Mouse (Mus musculus) layer of hippocampus, adult 9-11 months (tissue): Measurements from ENCODE around the gene Noc4l.
A peak's percentile ranks its signal among the peaks of the same experiment; 100 is the strongest.

ENCODE experiments used
- DNase-seq: peaks from one replicate; pipeline ENCODE4 v3.0.0; 2022

The Noc4l gene

DNA sequence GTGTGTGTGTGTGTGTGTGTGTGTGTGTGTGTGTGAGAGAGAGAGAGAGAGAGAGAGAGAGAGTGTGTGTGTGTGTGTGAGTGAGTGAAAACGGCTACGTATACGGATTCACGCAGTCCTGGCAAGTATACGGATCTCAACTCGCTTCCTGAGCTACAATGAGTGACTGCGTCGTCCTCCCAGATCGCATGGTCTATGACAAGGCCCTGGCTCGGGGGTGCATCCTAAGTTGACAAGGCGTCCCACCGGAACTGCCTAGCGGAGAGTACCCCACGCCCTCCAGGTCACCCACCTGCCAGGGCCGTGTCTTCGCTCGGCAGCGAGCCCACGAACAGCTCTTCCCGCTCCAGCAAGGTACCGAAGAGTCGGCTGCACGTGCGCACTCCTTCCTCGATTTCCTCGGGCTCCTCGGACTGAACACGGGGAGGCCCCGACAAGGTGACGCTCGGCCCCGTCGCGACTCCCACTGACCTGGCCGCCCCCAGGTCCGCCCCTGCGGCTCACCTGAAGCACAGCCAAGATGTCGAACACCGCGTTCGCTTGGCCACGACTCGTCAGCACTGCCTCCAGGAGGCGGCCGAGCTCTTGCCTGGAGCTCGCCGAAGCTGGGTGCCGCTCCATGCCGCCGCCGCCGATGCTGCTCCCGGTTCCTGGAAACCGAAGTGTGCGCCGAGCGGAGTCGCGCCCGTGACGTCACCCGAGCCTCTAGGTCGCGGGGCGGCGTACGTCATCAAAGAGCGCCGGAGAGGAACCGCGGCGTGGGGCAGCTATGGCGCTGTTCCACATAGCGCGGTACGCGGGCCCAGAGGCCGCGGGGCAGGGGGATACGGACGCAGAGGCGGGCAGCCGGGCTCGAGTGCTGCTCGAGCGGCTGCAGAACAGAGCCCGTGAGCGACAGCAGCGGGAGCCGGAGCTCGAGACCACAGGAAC lies at the start of gene Noc4l, which contains the start of gene Ddx51:
Gene Noc4l, minus strand, starts transcription at position 699 of the 930 bp plus-strand sequence.
Gene Ddx51, plus strand, starts transcription at position 733 of the 930 bp plus-strand sequence.
- DNase-seq, result peak; percentile 93

GRCm38 (mm10) chr5:110698617-110699016 lies 45.4 kb upstream of the Noc4l start:
- no peak for DNase-seq

DNA sequence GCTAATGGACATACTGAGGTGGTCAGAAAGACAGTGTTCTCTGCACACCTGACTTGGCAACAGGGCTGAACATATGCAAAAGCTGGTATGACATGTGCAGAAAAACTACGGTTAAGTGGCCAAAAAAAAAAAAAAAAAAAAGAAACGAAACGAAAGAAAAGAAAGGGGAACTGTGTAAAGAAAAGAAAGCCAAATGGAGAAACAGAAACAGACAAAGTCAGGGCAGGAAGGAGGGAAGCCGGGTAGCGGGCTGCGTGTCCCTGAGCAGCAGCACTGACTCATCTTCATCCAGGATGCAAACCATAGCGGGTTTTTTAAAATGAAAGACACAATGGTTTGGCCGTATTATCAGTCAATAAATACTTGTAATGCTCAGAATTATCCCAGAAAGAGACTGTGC lies 28.8 kb upstream of the Noc4l start:
- no peak for DNase-seq

DNA sequence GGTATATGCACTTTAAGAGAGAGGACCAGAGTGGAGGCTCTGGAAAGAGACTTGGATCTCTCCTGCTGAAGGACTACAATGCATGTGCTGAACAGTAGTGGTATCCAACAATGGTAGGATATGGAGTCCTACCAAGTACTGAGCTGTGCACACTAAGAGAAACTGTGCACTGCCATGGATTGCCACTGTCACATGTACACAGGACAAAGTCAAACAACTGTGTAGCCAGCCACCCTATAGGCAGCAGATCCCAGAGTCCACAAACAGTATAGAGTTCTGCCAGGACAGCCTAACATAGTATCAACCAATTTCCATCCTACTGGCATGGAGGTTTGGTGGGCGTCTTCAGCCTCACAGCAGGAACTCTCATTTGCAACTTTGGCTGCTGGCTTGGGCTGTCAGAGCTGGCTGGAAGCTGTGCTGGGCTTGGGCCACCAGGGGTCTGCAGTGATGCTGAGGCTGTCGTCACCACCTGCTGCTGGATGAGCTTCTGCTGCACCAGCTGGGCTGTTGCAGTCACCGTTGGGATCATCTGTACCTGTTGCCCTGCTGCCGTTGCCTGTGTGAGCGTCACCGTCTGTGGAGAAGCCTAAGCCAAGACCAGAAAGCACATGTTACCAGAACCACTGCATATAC lies 12.4 kb upstream of the Noc4l start:
- DNase-seq, result no peak

DNA sequence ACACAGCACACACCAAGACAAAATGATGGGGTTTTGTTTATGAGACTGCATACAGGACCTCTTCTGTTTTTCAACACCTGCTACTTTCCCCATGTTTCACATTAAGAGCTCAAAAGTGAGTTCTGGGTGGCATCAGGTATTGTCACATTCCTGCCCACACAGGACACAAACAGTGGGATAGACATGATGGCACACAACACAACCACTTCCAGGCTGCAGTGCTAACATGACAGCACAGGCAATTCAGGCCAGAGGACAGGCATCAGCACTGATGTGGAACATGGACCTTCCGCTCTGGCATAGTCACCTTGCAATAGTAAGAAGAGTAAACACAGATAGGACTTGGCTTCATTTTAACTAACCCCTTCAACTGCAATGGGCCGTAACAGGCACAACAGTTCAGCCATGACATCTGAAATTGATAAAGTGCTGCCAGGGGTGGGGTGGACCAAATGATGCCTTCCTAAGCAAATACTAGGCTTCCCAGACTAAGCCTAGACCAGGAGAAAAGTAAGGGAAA lies 11.6 kb upstream of the Noc4l start:
- no peak for DNase-seq

GRCm38 (mm10) chr5:110664041-110664440 lies 10.8 kb upstream of the Noc4l start:
- DNase-seq, result no peak

DNA sequence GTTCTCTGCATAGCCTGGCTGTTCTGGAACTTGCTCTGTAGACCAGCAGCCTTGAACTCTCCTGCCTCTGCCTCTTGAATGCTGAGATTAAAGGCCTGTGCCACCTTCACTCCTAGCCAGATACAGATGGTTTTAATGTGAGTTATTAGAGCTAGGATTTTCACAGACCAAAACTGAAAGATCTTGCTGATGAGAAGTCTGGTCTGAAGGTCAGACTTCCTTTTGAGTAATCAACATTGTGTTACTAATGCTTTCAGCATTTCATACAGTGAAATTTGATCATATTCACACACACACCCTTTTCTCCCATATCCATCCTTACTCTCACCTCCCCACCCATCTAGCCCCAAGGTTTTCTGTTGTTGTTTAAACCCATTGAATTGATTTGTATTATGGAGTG lies 6.5 kb upstream of the Noc4l start:
- no peak for DNase-seq

- no peak for DNase-seq
Observed at GRCm38 (mm10) chr5:110653686-110654085, 469 bp upstream of the Noc4l start.

DNA sequence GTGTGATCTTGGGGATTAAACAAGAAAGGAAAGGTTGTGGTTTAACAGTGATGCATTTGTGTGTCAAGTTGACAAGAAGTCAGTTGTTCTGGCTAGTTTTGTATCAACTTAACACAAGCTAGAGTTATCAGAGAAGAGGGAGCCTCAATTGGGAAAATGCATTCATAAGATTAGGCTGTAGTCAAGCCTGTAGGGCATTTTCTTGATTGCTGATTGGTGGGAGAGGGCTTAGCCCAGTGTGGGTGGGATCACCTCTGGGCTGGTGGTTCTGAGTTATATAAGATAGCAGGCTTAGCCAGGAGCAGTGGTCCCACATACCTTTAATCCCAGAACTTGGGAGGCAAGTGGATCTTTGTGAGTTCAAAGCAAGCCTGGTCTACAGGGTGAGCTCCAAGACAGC lies 6.8 kb downstream of the Noc4l start:
- no peak for DNase-seq

GRCm38 (mm10) chr5:110639459-110639858 lies 13.8 kb downstream of the Noc4l start:
- peak; percentile 66 for DNase-seq

DNA sequence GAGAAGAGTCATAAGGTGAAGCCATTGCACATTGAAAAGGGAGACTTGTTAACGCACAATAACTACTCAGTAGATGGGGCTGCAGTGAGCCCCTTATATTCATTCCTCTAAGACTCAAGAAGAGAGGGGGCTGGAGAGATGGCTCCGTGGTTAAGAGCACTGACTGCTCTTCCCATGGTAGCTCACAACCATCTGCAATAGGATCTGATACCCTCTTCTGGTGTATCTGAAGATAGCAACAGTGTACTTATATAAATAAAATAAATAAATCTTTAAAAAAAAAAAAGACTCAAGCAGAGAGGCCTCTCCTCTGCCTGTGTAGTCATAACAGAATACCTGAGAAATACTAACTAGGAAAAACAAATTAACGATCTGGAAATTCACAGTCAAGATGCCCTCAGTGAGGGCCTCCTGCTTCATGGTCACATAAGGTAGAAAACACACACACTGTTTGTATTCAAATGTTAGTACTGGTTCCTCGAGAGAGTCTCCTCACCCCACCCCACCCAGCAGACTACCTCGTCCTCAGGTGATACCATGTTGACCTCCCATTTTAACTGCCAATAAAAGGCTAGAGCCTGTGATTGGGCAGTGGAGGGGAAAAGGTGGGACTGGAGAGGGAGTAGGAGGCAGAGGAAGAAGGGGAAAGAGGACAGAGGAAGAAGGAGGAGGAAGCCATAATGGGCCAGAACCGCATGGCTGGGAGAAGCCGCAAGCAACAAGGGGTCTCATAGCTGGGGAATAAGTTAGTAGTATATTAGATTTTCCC lies 14.7 kb downstream of the Noc4l start:
- no peak for DNase-seq

DNA sequence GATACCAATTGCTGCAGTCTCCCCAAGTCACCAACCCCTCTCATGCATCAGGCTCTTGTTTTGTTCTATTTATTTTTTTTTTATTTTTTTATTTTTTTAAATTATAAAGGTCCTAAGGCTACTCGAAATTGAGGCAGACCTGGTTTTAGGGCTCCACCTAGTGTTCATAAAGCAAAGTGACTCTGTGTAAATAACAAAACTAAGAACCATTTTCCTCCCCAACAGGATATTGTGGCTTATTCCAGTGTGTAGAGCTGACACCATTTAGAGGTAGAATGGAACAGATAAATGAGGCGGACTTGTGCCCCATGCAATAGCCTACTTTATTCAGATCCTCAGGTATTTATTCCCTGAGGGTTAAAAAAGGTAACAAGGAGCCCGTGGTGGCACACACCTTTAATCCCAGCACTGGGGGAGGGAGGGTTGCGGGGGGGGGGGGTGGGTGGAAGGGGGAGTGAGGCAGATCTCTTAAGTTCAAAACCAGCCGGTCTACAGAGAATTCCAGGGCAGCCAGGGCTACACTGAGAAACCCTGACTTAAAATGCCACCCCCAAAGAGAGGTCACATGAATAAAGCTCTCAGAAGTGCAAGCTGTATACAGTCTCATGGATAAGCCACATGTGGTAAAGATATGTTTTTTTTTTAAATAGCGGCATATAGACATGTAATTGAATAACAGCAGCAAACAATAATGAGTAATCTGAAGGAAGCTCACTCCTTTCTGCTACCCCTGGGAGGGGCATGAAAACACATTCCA lies 17.1 kb downstream of the Noc4l start:
- no peak for DNase-seq

DNA sequence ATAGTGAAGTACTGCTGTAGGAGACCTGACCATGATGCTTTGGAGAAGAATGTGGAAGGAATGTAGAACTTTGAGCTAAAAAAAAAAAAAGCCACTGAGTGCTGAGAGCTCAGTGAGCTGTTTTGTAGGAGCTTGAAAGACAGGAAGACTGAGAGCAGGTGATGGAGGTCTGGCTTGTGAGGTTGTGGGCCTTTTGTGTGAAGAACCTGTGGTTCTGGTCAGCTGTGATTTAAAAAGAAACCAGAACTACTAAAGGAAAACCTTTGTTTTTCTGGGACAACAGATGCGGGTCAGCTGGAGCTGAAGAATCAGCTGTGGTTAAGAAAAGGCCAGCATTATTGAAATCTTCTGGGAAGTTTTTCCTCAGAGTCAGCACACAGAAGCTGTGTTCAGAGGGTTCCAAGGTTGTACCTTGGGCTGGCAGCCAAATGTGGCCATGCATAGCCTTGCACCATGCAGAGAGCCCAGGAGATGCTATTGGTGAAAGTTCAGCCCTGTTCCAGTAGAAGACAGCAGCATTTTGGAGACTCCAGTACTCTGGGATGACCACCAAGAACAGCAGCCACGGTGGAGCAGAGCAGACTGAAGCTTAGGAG lies 23.6 kb downstream of the Noc4l start:
- no peak for DNase-seq

- no peak for DNase-seq
Observed at GRCm38 (mm10) chr5:110628156-110628555, 25.1 kb downstream of the Noc4l start.

GRCm38 (mm10) chr5:110627351-110627750 lies 25.9 kb downstream of the Noc4l start:
- DNase-seq, result no peak

DNA sequence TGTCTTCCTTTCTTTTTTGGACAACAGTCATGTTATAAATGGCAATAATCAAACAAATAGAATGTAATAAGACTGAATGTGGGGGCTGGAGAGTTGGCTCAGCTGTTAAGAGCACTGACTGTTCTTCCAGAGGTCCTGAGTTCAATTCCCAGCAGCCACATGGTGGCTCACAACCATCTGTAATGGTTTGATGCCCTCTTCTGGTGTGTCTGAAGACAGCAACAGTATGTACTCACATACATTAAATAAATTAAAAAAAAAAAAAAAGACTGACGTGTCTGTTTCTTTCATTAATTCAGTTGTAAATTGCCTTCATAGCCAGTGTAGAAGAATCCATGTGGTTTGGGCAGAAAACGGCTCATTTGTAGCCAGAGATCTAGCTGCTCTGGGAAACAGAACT lies 28.9 kb downstream of the Noc4l start:
- DNase-seq, result no peak

DNA sequence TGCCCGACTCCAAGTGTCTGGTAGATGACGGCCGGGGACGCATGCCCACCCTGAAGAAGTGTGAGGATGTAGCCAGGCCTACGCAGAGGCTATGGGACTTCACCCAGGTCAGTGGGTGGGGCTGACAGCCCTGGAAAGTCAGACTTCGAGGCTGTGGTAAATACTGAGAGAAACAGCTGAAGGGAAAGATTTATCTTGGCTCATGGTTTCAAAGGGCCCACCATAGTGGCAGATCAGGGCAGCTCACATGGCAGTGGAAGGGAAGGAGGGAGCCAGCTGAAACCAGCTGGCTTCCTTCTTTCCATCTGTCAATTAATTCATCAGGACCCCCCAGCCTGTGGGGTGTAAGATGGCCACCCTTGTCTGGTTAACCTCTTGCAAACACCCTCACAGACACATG lies 34.0 kb downstream of the Noc4l start:
- no peak for DNase-seq

- DNase-seq, result peak; percentile 86
Observed at GRCm38 (mm10) chr5:110611435-110612158, 41.6 kb downstream of the Noc4l start.

DNA sequence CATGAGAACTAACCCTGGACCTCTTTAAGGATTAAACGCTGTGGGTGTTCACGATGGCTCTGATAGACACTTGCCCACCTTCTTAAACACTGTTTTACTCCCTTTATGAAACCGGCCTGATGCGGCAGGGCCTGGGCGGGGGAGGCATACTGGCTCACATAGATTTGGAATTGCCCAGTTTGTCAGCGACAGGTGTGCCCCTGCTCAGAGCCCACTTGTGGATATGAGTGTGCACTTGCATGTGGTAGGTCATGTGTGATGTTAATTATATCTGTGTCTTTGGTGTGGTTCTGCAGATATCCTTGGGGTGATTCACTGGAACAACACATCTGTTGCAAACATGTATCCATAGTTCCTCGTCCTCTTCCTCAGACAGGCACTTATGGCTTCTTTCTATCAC lies 42.7 kb downstream of the Noc4l start:
- no peak for DNase-seq

DNA sequence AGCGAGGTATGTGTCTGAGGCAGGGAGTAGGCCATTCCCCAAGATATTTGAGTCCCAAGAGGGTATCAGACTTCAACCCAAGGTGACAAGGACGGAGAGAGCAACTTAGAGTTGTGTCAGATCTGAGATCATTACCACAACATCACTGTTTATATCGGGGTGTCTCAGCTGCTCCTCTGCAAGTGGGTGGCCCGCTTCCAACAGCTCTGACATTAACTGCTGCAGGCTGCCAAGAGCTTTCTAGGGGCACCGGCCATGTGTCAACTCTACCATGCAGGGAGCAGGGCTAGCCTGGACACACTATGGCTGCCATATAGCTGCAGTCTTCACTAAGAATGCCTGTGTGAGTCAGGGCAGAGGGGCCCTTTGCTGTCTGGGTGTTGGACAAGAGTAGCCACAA lies 43.3 kb downstream of the Noc4l start:
- DNase-seq, result no peak

DNA sequence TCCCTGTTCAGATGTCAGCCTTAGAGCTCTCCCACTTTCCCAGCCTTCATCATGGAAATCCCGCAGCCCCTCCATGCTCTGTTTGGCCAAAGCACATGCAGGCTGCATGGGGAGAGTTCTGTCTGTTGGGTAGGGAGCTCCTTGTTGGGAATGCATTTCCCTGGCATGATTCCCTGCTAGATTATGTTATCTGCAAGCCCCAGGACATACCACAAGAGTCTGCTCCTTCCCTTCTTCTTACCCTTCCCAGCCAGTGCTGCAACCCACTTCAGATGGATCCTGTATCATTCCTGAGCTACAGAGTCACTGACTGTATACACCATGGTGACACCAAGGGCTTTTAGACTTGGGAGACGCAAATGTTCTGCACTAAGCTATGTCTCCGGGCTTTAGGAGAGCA lies 43.8 kb downstream of the Noc4l start:
- no peak for DNase-seq
